Mouse (Mus musculus) ES-Bruce4 (cell line): ENCODE measurements at regions not wholly inside any gene's neighbourhood (a gene's known extent, or its start where the extent isn't known, plus 50 kb on each side); places are given as distances from the start of the nearest gene placed in this dataset.

Source experiments
- H3K27ac ChIP-seq: 2 replicates; pipeline ENCODE4 v1.5.1; 2012; ENCODE audit warnings: low read length, inconsistent platforms; ENCODE audit not compliant: insufficient read depth
- H3K27me3 ChIP-seq: 2 replicates; pipeline ENCODE4 v1.6.1; 2012; ENCODE audit warnings: mild to moderate bottlenecking, low read length, inconsistent platforms; ENCODE audit not compliant: control insufficient read depth, poor library complexity, insufficient read depth, severe bottlenecking
- H3K36me3 ChIP-seq: 2 replicates; pipeline ENCODE4 v1.6.1; 2012; ENCODE audit warnings: inconsistent platforms, mild to moderate bottlenecking, low read length, moderate library complexity; ENCODE audit not compliant: control insufficient read depth, poor library complexity, insufficient read depth, severe bottlenecking
- H3K4me1 ChIP-seq: one replicate; pipeline ENCODE4 v1.8.1; 2011; ENCODE audit warnings: low read length; ENCODE audit not compliant: control insufficient read depth, insufficient read depth
- H3K4me3 ChIP-seq: 2 replicates; pipeline ENCODE4 v1.5.1; 2011; ENCODE audit warnings: low read depth, mild to moderate bottlenecking, low read length
- H3K9ac ChIP-seq: 2 replicates; pipeline ENCODE4 v1.6.1; 2012; ENCODE audit warnings: low read depth, mild to moderate bottlenecking, inconsistent platforms; ENCODE audit not compliant: poor library complexity, severe bottlenecking
- H3K9me3 ChIP-seq: replicated peaks from 2 replicates; pipeline ENCODE4 v1.6.1; 2012; ENCODE audit warnings: mild to moderate bottlenecking, low read length, inconsistent platforms; ENCODE audit not compliant: control insufficient read depth, poor library complexity, insufficient read depth, severe bottlenecking
- CTCF ChIP-seq: IDR thresholded peaks from one replicate; pipeline ENCODE4 v1.8.1; 2011; ENCODE audit warnings: low read depth, low read length
- EP300 ChIP-seq: IDR thresholded peaks from 2 replicates; pipeline ENCODE4 v1.6.1; 2011; ENCODE audit warnings: low read depth, low read length; ENCODE audit not compliant: insufficient read depth
- POLR2A ChIP-seq: IDR thresholded peaks from one replicate; pipeline ENCODE4 v1.8.1; 2011; ENCODE audit warnings: low read length; ENCODE audit not compliant: insufficient read depth

DNA sequence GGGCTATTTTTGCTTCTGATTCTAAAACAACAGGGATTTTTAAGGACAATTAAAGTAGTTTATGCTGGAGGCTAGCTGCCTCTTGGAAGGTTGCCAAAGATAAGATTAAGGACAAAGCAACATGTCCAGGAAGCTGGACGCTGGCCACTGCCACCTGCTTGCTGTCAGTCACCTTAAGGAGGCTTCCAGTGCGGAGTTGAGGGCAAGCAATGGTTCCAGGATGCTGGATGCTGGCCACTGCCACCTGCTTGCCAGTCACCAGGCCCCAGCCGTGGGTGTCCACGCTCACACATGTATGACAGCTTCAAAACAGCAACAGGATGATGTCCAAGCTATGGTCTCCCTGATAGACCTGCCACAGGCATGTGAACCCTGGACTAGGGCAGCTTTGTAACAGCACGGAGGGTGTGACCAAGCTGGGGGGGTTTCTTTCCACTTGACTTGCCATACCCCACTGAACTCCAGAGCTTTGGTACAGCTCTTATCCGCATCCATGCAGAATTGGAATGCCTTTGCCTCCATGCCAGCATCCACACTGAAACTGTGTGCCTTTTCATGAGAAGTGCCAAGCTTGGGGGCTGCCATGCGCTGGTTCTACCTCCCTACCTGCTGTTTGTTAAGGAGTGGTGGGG lies 174.6 kb downstream of the Glrx3 start:
- Histone ChIP-seq H3K9ac (no peak overlapping the region), H3K36me3 (no peaks in the 10 kb centered on the region), H3K27me3 (no peaks in the 10 kb centered on the region), H3K4me1 (no peaks in the 10 kb centered on the region), H3K4me3 (no peak overlapping the region), H3K27ac (no peak overlapping the region), H3K9me3 (no peaks in the 10 kb centered on the region)
- TF ChIP-seq CTCF (no peak), EP300 (no peak), POLR2A (no peak)

DNA sequence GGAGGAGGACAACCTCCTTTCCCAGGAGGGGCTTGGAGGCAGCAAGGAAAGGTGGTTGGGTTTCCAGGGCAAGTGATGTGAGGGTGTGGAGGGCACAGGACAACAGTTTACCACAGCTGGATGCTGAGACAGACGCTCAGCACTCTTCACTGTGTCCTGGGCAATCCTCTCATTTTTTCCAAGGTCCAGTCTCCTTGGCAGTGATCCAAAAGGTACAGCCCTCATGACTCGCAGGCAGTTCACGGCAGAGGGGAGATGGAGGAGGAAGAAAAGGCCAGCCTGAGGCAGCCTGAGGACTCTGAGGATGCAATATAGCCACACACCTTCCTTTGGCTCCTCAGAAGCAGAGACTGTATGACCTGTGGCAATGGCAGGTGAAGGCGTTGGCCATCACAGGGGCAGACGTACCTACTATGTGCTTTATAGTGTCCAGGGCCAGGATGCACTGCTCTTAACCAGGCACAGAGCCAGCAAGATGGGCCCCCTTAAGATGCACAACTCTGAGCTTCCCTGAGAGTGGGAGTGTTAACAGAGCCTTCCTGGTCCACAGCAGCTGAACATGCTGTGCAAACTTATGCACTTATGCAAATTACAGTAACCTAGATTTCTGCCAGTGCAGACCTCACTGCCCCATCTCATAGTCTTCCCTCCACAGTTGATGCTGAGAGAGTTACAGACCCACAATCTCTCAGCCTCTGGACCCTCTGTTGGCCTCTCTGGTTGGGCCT lies 181.2 kb downstream of the Glrx3 start:
- no peak overlapping the region for H3K4me3 ChIP-seq
- TF ChIP-seq POLR2A, result no peak
- TF ChIP-seq CTCF, result no peak
- no peak for TF ChIP-seq EP300
- H3K9ac ChIP-seq, result no peak overlapping the region
- no peaks in the 10 kb centered on the region for H3K27me3 ChIP-seq
- H3K4me1 ChIP-seq, result no peaks in the 10 kb centered on the region
- H3K9me3 ChIP-seq, result no peaks in the 10 kb centered on the region
- no peaks in the 10 kb centered on the region for H3K36me3 ChIP-seq
- no peak overlapping the region for H3K27ac ChIP-seq

DNA sequence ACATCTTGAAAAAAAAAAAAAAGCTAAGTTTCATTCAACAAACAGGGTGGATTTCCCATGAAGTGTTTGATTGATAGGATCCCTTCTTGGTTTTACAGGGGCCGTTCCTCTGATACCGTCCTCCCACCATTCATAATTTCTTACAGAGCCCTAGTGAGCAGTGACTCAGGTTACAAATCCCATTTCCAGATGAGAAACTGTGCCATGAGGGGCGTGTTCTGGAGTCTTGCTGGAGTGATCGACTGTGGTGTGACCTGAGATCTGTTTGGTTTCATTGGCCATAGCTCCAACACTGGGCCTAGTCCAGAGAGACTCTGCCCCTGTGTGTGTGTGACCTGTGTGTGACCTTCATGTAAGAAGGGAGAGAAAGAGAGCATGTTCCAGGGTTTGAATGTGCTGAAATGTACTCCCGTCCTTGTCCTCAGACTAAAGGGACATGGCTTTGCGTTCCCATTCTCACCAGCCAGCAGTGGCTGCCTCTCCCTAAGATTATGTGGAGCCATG lies 181.9 kb downstream of the Glrx3 start:
- no peak overlapping the region for H3K4me3 ChIP-seq
- H3K4me1 ChIP-seq, result no peaks in the 10 kb centered on the region
- H3K36me3 ChIP-seq, result no peaks in the 10 kb centered on the region
- H3K9me3 ChIP-seq, result no peaks in the 10 kb centered on the region
- H3K27ac ChIP-seq, result no peak overlapping the region
- no peak overlapping the region for H3K9ac ChIP-seq
- no peaks in the 10 kb centered on the region for H3K27me3 ChIP-seq
- TF ChIP-seq POLR2A, result no peak
- no peak for TF ChIP-seq CTCF
- no peak for TF ChIP-seq EP300

DNA sequence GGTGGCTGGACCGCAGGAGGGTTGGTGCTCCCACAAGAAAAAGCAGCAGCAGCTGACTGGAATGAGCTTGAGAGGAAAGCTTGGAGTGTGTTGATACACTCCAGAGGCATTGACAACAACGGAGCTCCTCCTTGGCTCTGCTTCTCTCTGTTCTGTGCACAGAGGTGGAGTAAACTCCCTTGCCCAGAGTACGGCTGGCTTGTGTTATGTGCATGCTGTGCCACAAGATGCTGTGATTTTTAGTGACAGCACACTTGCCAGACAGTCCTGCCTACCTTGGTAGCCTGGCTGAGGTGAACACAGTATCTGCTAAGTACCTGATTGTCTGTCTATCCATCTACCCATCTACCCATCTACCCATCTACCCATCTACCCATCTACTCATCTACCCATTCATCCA lies 190.9 kb downstream of the Glrx3 start:
- Histone ChIP-seq H3K4me1 (no peaks in the 10 kb centered on the region), H3K9me3 (no peaks in the 10 kb centered on the region), H3K4me3 (no peak overlapping the region), H3K36me3 (no peaks in the 10 kb centered on the region), H3K27me3 (no peaks in the 10 kb centered on the region), H3K9ac (no peak overlapping the region), H3K27ac (no peak overlapping the region)
- no peak for TF ChIP-seq POLR2A
- no peak for TF ChIP-seq CTCF
- no peak for TF ChIP-seq EP300

DNA sequence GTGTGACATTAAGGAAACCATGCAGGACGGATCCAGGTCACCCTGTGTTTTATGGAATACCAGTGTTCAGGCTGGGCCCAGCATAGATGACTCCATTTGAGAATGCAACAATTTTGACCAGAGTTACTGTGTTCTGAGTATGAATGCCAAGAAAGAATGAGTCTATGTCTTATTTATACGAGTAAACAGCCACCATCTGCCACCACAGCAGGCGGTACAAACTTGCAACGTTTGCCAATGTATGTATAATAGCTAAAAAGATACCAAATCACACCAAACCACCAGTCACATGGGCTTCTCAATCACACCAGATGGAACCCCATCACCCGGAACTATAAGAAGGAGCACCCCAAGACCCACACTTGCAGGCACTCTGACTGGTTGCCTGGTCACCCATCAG lies 192.1 kb downstream of the Glrx3 start:
- no peak overlapping the region for H3K4me3 ChIP-seq
- no peaks in the 10 kb centered on the region for H3K36me3 ChIP-seq
- no peaks in the 10 kb centered on the region for H3K9me3 ChIP-seq
- no peak overlapping the region for H3K27ac ChIP-seq
- no peaks in the 10 kb centered on the region for H3K27me3 ChIP-seq
- no peak overlapping the region for H3K9ac ChIP-seq
- TF ChIP-seq CTCF (no peak), EP300 (no peak), POLR2A (no peak)
- no peaks in the 10 kb centered on the region for H3K4me1 ChIP-seq

DNA sequence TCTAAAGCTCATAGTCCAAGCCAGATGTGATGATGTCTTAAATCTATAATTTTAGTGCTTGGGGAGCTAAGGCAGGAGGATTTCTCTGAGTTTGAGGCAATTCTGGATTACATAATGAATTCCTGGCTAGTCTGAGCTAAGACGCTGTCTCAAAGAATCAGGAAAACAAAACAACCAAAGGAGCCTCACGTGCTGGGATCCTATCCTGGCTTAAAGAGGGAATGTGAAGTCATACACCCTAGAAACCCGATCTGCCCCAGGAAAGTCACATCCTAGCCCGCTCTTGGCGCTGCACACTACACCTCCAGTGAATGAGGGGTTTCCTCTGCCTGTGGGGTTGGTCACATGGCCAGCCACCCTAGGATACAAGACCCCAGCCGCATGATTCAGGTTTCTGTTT lies 211.2 kb downstream of the Glrx3 start:
- TF ChIP-seq EP300, result no peak
- TF ChIP-seq CTCF, result no peak
- no peak for TF ChIP-seq POLR2A
- no peak overlapping the region for H3K27ac ChIP-seq

More for the DNA sequence above, 211.2 kb downstream of the Glrx3 start:
- Histone ChIP-seq H3K36me3 (no peaks in the 10 kb centered on the region), H3K9me3 (no peaks in the 10 kb centered on the region), H3K4me3 (no peak overlapping the region), H3K4me1 (no peaks in the 10 kb centered on the region), H3K27me3 (no peaks in the 10 kb centered on the region), H3K9ac (no peak overlapping the region)
